Mouse (Mus musculus) C2C12 (cell line): ENCODE results near the gene Fgd3. TPM values are rescaled to one million over a fixed set of nuclear protein-coding genes. Genes with fewer than 3 reads are reported as not detected.

Source experiments
- H3K27me3 ChIP-seq: one replicate; pipeline ENCODE4 v1.6.1; 2011; ENCODE audit not compliant: control insufficient read depth, insufficient read depth, insufficient read length
- H3K36me3 ChIP-seq: one replicate; pipeline ENCODE4 v1.6.1; 2011; ENCODE audit not compliant: control insufficient read depth, insufficient read depth
- H3K4me3 ChIP-seq: one replicate; pipeline ENCODE4 v1.5.1; 2011; ENCODE audit warnings: mild to moderate bottlenecking, control low read depth; ENCODE audit not compliant: poor library complexity, insufficient read depth, severe bottlenecking
- H3K79me2 ChIP-seq: one replicate; pipeline ENCODE4 v1.6.1; 2011; ENCODE audit not compliant: control insufficient read depth, insufficient read depth
- H3K79me3 ChIP-seq: one replicate; pipeline ENCODE4 v1.6.1; 2011; ENCODE audit warnings: low read depth, control low read depth
- H3ac ChIP-seq: one replicate; pipeline ENCODE3; 2011; ENCODE audit warnings: low read depth; ENCODE audit not compliant: control insufficient read depth, insufficient read length
- CEBPB ChIP-seq: IDR thresholded peaks from one replicate; pipeline ENCODE4 v1.6.1; 2011; ENCODE audit warnings: low read depth, mild to moderate bottlenecking, control low read depth, moderate library complexity
- CTCF ChIP-seq: IDR thresholded peaks from one replicate; pipeline ENCODE4 v1.5.1; 2011; ENCODE audit not compliant: control insufficient read depth, insufficient read depth, insufficient read length
- FOSL1 ChIP-seq: IDR thresholded peaks from one replicate; pipeline ENCODE4 v1.8.0; 2011; ENCODE audit warnings: mild to moderate bottlenecking, low read length; ENCODE audit not compliant: poor library complexity, insufficient read depth, severe bottlenecking
- MAX ChIP-seq: IDR thresholded peaks from one replicate; pipeline ENCODE4 v1.6.1; 2011; ENCODE audit warnings: mild to moderate bottlenecking, control low read depth
- MYOD1 ChIP-seq: IDR thresholded peaks from one replicate; pipeline ENCODE4 v1.6.1; 2011; ENCODE audit warnings: low read depth; ENCODE audit not compliant: control insufficient read depth, insufficient read length
- MYOG ChIP-seq: IDR thresholded peaks from one replicate; pipeline ENCODE4 v1.6.1; 2011; ENCODE audit not compliant: control insufficient read depth, insufficient read length; ENCODE audit errors: extremely low read depth
- USF1 ChIP-seq: IDR thresholded peaks from one replicate; pipeline ENCODE4 v1.6.1; 2011; ENCODE audit warnings: low read depth, mild to moderate bottlenecking, control low read depth, moderate library complexity
- polyA plus RNA-seq: library from polyadenylated mRNA; unstranded; fragments of >200 nt; fragmentation: generic; extraction: Trizol; gene quantifications from one replicate; pipeline ENCODE4 v1.2.1, GENCODE M21; 2012; ENCODE audit warnings: missing spikeins

Fgd3 gene
- polyA plus RNA-seq, 1 experiment, result 44.8 TPM

- Histone ChIP-seq H3ac (peak overlapping the region; percentile 9), H3K79me2 (peaks cover 50% of the 10 kb centered on the region), H3K36me3 (no peaks in the 10 kb centered on the region), H3K4me3 (peak overlapping the region; percentile 56), H3K27me3 (no peaks in the 10 kb centered on the region), H3K79me3 (peaks cover 12% of the 10 kb centered on the region)
- TF ChIP-seq MYOG, result no peak
- TF ChIP-seq FOSL1, result no peak
- TF ChIP-seq MAX, result no peak
- no peak for TF ChIP-seq CTCF
- TF ChIP-seq USF1, result no peak
- TF ChIP-seq CEBPB, result no peak
Observed at GRCm38 (mm10) chr13:49214454-49214853, 105.7 kb downstream of the Fgd3 start.

GRCm38 (mm10) chr13:49213531-49213932 lies 106.6 kb downstream of the Fgd3 start:
- Histone ChIP-seq H3ac (no peak overlapping the region), H3K27me3 (no peaks in the 10 kb centered on the region), H3K4me3 (peak overlapping the region; percentile 56), H3K79me3 (peaks cover 14% of the 10 kb centered on the region), H3K79me2 (peaks cover 55% of the 10 kb centered on the region), H3K36me3 (no peaks in the 10 kb centered on the region)
- TF ChIP-seq MAX (peak; percentile 54), MYOG (no peak), CEBPB (no peak), CTCF (no peak), USF1 (no peak), FOSL1 (peak; percentile 70), MYOD1 (peak; percentile 69)

GRCm38 (mm10) chr13:49212711-49213500 lies 107.2 kb downstream of the Fgd3 start:
- Histone ChIP-seq H3ac (no peak overlapping the region), H3K27me3 (no peaks in the 10 kb centered on the region), H3K4me3 (no peak overlapping the region), H3K79me3 (peaks cover 14% of the 10 kb centered on the region), H3K36me3 (no peaks in the 10 kb centered on the region), H3K79me2 (peaks cover 55% of the 10 kb centered on the region)
- TF ChIP-seq MAX (no peak), MYOD1 (no peak), FOSL1 (no peak), CEBPB (no peak), USF1 (no peak), MYOG (no peak), CTCF (no peak)

Other genes with a start within 250 kb of the Fgd3 start
- gene Wnk2, start 172.3 kb downstream of the Fgd3 start, polyA plus RNA-seq, result not detected
- gene Ninj1, start 132.8 kb downstream of the Fgd3 start, polyA plus RNA-seq, result 78.6 TPM
- 159 TPM for gene Card19, start 104.3 kb downstream of the Fgd3 start, polyA plus RNA-seq
- gene Susd3, start 71.6 kb downstream of the Fgd3 start, polyA plus RNA-seq, result 0.25 TPM
- gene Bicd2, start 21.3 kb upstream of the Fgd3 start, polyA plus RNA-seq, result 42.9 TPM
- gene Ippk, start 100.9 kb upstream of the Fgd3 start, polyA plus RNA-seq, result 5.4 TPM
- 0.59 TPM for gene Tes3-ps, start 173.0 kb upstream of the Fgd3 start, polyA plus RNA-seq
- gene Ecm2, start 184.5 kb upstream of the Fgd3 start, polyA plus RNA-seq, result 0.04 TPM
- gene Aspn, start 224.1 kb upstream of the Fgd3 start, polyA plus RNA-seq, result 0.14 TPM